Mouse (Mus musculus) heart, postnatal 0 days (tissue): ENCODE measurements around the gene Vmn1r130. TPM values are rescaled to one million over a fixed set of nuclear protein-coding genes. Genes with fewer than 3 reads are reported as not detected.
"Not testable (repeated sequence)": the region's sequence is repeated elsewhere in the genome, so short reads cannot be mapped to it uniquely, and the experiment has no call there.

Experiments
- ATAC-seq: fragments of 200-750 bp; cut with Nextera tagmentation; 2 replicates; pipeline ENCODE4 v1.8.0; 2017; ENCODE audit warnings: low read depth, moderate number of reproducible peaks, moderate library complexity; ENCODE audit not compliant: insufficient read depth
- DNase-seq: peaks from one replicate; pipeline ENCODE4 v3.0.0-alpha.2; 2016; ENCODE audit warnings: low spot score
- H3K27ac ChIP-seq: fragments of 300-500 bp; sonication (generic); 2 replicates; pipeline ENCODE4 v1.5.1; 2014; ENCODE audit warnings: low read depth, mild to moderate bottlenecking
- H3K27me3 ChIP-seq: fragments of 300-500 bp; sonication (generic); 2 replicates; pipeline ENCODE4 v1.6.1; 2014; ENCODE audit warnings: low read length, mixed read lengths; ENCODE audit not compliant: control insufficient read depth, insufficient read depth
- H3K36me3 ChIP-seq: fragments of 300-500 bp; sonication (generic); replicated peaks from 2 replicates; pipeline ENCODE4 v1.6.1; 2014; ENCODE audit warnings: low read length, mixed read lengths; ENCODE audit not compliant: control insufficient read depth, insufficient read depth
- H3K4me1 ChIP-seq: fragments of 300-500 bp; sonication (generic); 2 replicates; pipeline ENCODE4 v1.6.1; 2014; ENCODE audit warnings: antibody characterized with exemption; ENCODE audit not compliant: control insufficient read depth, insufficient read depth
- H3K4me2 ChIP-seq: fragments of 300-500 bp; sonication (generic); 2 replicates; pipeline ENCODE4 v1.6.1; 2014; ENCODE audit warnings: low read depth, mild to moderate bottlenecking, low read length, moderate library complexity
- H3K4me3 ChIP-seq: fragments of 300-500 bp; sonication (generic); 2 replicates; pipeline ENCODE4 v1.5.1; 2014; ENCODE audit warnings: low read depth, low read length
- H3K9ac ChIP-seq: fragments of 300-500 bp; sonication (generic); replicated peaks from 2 replicates; pipeline ENCODE4 v1.6.1; 2014; ENCODE audit warnings: low read depth, low read length, mixed read lengths
- H3K9me3 ChIP-seq: fragments of 300-500 bp; sonication (generic); replicated peaks from 2 replicates; pipeline ENCODE4 v1.6.1; 2016; ENCODE audit warnings: low read length; ENCODE audit not compliant: control insufficient read depth
- WGBS: fragments of 180-500 bp; shearing (Covaris S2); extraction: QIAGEN DNeasy Blood & Tissue Kit; methylation state at CpG from one replicate; pipeline ENCODE4 v1.1.7; 2014; 5-methylcytosine and 5-hydroxymethylcytosine counted together
- polyA plus RNA-seq: library from polyadenylated mRNA; unstranded; fragments of >200 nt; fragmentation: Nextera tagmentation; extraction: Ambion mirVana; gene quantifications from 2 replicates; pipeline ENCODE4 v1.2.1, GENCODE M21; 2015
- total RNA-seq: library from RNA; depleted of rRNA; stranded (reverse); fragments of >200 nt; gene quantifications from 2 replicates; pipeline ENCODE4 v1.2.3, GENCODE M21; 2014; ENCODE audit warnings: low replicate concordance; rRNA removed

Gene Vmn1r130
- total RNA-seq (not detected in 2 replicates), polyA plus RNA-seq (not detected in 2 replicates)

GRCm38 (mm10) chr7:21511480-21511879 is at the start of gene Vmn1r130:
Gene Vmn1r130, plus strand, starts transcription at chr7:21511780.
- DNase-seq, H3K4me1 ChIP-seq, H3K27ac ChIP-seq, H3K4me3 ChIP-seq, H3K27me3 ChIP-seq, H3K36me3 ChIP-seq, H3K9me3 ChIP-seq, H3K9ac ChIP-seq, H3K4me2 ChIP-seq, ATAC-seq: not testable (repeated sequence)
- WGBS, result no CpG with 5 or more reads among the region's 3 CpGs

GRCm38 (mm10) chr7:21545990-21546389 is 34.4 kb downstream of the Vmn1r130 start, which contains the start of gene Vmn1r131:
Gene Vmn1r131, minus strand, starts transcription at chr7:21546090.
- not testable (repeated sequence) for DNase-seq, H3K4me3 ChIP-seq, H3K27me3 ChIP-seq, H3K36me3 ChIP-seq, ATAC-seq, H3K9me3 ChIP-seq, H3K27ac ChIP-seq, H3K4me1 ChIP-seq, H3K4me2 ChIP-seq, H3K9ac ChIP-seq
- no CpG with 5 or more reads among the region's 2 CpGs for WGBS

Other genes with a start within 250 kb of the Vmn1r130 start
- not detected in 2 replicates for gene Vmn1r125, start 239.6 kb upstream of the Vmn1r130 start, total RNA-seq
- not detected in 2 replicates for gene Vmn1r125, start 239.6 kb upstream of the Vmn1r130 start, polyA plus RNA-seq
- gene Vmn1r126, start 210.3 kb upstream of the Vmn1r130 start, total RNA-seq, result not detected in 2 replicates
- gene Vmn1r126, start 210.3 kb upstream of the Vmn1r130 start, polyA plus RNA-seq, result not detected in 2 replicates
- not detected in 2 replicates for gene Vmn1r127, start 191.9 kb upstream of the Vmn1r130 start, total RNA-seq
- gene Vmn1r127, start 191.9 kb upstream of the Vmn1r130 start, polyA plus RNA-seq, result not detected in 2 replicates
- gene Vmn1r128, start 162.4 kb upstream of the Vmn1r130 start, total RNA-seq, result not detected in 2 replicates
- not detected in 2 replicates for gene Vmn1r128, start 162.4 kb upstream of the Vmn1r130 start, polyA plus RNA-seq
- gene Vmn1r129, start 150.5 kb upstream of the Vmn1r130 start, total RNA-seq, result not detected in 2 replicates
- not detected in 2 replicates for gene Vmn1r129, start 150.5 kb upstream of the Vmn1r130 start, polyA plus RNA-seq
- not detected in 2 replicates for gene Gm6882, start 79.0 kb upstream of the Vmn1r130 start, total RNA-seq
- gene Gm6882, start 79.0 kb upstream of the Vmn1r130 start, polyA plus RNA-seq, result not detected in 2 replicates
- not detected in 2 replicates for gene Vmn1r131, start 34.3 kb downstream of the Vmn1r130 start, total RNA-seq
- gene Vmn1r131, start 34.3 kb downstream of the Vmn1r130 start, polyA plus RNA-seq, result not detected in 2 replicates
- not detected in 2 replicates for gene Vmn1r132, start 102.3 kb downstream of the Vmn1r130 start, total RNA-seq
- gene Vmn1r132, start 102.3 kb downstream of the Vmn1r130 start, polyA plus RNA-seq, result not detected in 2 replicates
- gene Gm4175, start 249.7 kb downstream of the Vmn1r130 start, total RNA-seq, result not detected in 2 replicates
- gene Gm4175, start 249.7 kb downstream of the Vmn1r130 start, polyA plus RNA-seq, result not detected in 2 replicates